Mouse (Mus musculus): ENCODE measurements at regions not wholly inside any gene's neighbourhood (a gene's known extent, or its start where the extent isn't known, plus 50 kb on each side); places are given as distances from the start of the nearest gene placed in this dataset.

- TF ChIP-seq CTCF (conservative IDR thresholded peaks at IDR 0.05; ENCODE audit: low read length) (no peak), POU5F1 (IDR thresholded peaks at IDR 0.05; ENCODE audit: borderline replicate concordance, low read length) (no peak)
These were observed 122.2 kb downstream of the Cog6 start for GRCm38 (mm10) chr3:52894812-52895211.
